Mouse (Mus musculus): ENCODE results near the gene 1810009J06Rik. TPM values are rescaled to one million over a fixed set of nuclear protein-coding genes. Genes with fewer than 3 reads are reported as not detected.
A peak's percentile ranks its signal among the peaks of the same experiment; 100 is the strongest.
"Not testable (repeated sequence)": the region's sequence is repeated elsewhere in the genome, so short reads cannot be mapped to it uniquely, and the experiment has no call there.

Gene 1810009J06Rik
- polyA plus RNA-seq (2012; rRNA removed): not detected in 2 replicates

GRCm38 (mm10) chr6:40964454-40964853 is at the start of gene 1810009J06Rik:
TSS of gene 1810009J06Rik (plus strand) at chr6:40964754.
- DNase-seq (ENCODE audit: low read depth): not testable (repeated sequence)

GRCm38 (mm10) chr6:40919954-40920353 is 44.6 kb upstream of the 1810009J06Rik start:
- DNase-seq (ENCODE audit: low read depth): no peak
- no peak for TF ChIP-seq POLR2A (IDR thresholded peaks at IDR 0.05; ENCODE audit: borderline replicate concordance, extremely low read depth, insufficient read depth, insufficient read length, poor library complexity, severe bottlenecking)
- no peak for TF ChIP-seq CTCF (IDR thresholded peaks at IDR 0.05; ENCODE audit: borderline replicate concordance, extremely low read depth, insufficient read depth, insufficient read length)

GRCm38 (mm10) chr6:40940457-40940856 is 24.1 kb upstream of the 1810009J06Rik start, which contains the start of gene 1700074P13Rik:
TSS of gene 1700074P13Rik (minus strand) at chr6:40940557.
- no peak for TF ChIP-seq POLR2A (IDR thresholded peaks at IDR 0.05; ENCODE audit: borderline replicate concordance, extremely low read depth, insufficient read depth, insufficient read length, poor library complexity, severe bottlenecking)
- TF ChIP-seq CTCF (IDR thresholded peaks at IDR 0.05; ENCODE audit: borderline replicate concordance, extremely low read depth, insufficient read depth, insufficient read length): no peak
- DNase-seq (ENCODE audit: low read depth): no peak

GRCm38 (mm10) chr6:40951770-40952169 is 12.8 kb upstream of the 1810009J06Rik start, which contains the start of gene Gm4744:
TSS of gene Gm4744 (minus strand) at chr6:40951870.
- DNase-seq (ENCODE audit: low read depth): no peak
- no peak for TF ChIP-seq CTCF (IDR thresholded peaks at IDR 0.05; ENCODE audit: borderline replicate concordance, extremely low read depth, insufficient read depth, insufficient read length)
- TF ChIP-seq POLR2A (IDR thresholded peaks at IDR 0.05; ENCODE audit: borderline replicate concordance, extremely low read depth, insufficient read depth, insufficient read length, poor library complexity, severe bottlenecking): no peak

GRCm38 (mm10) chr6:40953716-40954115 is 10.8 kb upstream of the 1810009J06Rik start:
- TF ChIP-seq POLR2A (IDR thresholded peaks at IDR 0.05; ENCODE audit: borderline replicate concordance, extremely low read depth, insufficient read depth, insufficient read length, poor library complexity, severe bottlenecking) (no peak), CTCF (IDR thresholded peaks at IDR 0.05; ENCODE audit: borderline replicate concordance, extremely low read depth, insufficient read depth, insufficient read length) (no peak)
- no peak for DNase-seq (ENCODE audit: low read depth)

GRCm38 (mm10) chr6:40999379-40999778 is 34.8 kb downstream of the 1810009J06Rik start, which contains the start of gene Gm2663:
TSS of gene Gm2663 (minus strand) at chr6:40999479.
- not testable (repeated sequence) for DNase-seq (ENCODE audit: low read depth)

GRCm38 (mm10) chr6:41015065-41015464 is 50.5 kb downstream of the 1810009J06Rik start:
- no peak for TF ChIP-seq CTCF (IDR thresholded peaks at IDR 0.05; ENCODE audit: borderline replicate concordance, extremely low read depth, insufficient read depth, insufficient read length)
- no peak for TF ChIP-seq POLR2A (IDR thresholded peaks at IDR 0.05; ENCODE audit: borderline replicate concordance, extremely low read depth, insufficient read depth, insufficient read length, poor library complexity, severe bottlenecking)
- DNase-seq (ENCODE audit: low read depth): peak; percentile 12

Other genes with a start within 250 kb of the 1810009J06Rik start
- not detected in 2 replicates for gene Moxd2, start 77.3 kb upstream of the 1810009J06Rik start, polyA plus RNA-seq (2012; rRNA removed)
- not detected in 2 replicates for gene Prss58, start 64.4 kb upstream of the 1810009J06Rik start, polyA plus RNA-seq (2012; rRNA removed)
- not detected in 2 replicates for gene 1700074P13Rik, start 24.2 kb upstream of the 1810009J06Rik start, polyA plus RNA-seq (2012; rRNA removed)
- not detected in 2 replicates for gene Gm4744, start 12.9 kb upstream of the 1810009J06Rik start, polyA plus RNA-seq (2012; rRNA removed)
- gene Gm2663, start 34.7 kb downstream of the 1810009J06Rik start, polyA plus RNA-seq (2012; rRNA removed): not detected in 2 replicates
- 0.03 TPM in 1 of 2 replicates, not detected in the other for gene 2210010C04Rik, start 70.8 kb downstream of the 1810009J06Rik start, polyA plus RNA-seq (2012; rRNA removed)

Data from brain, embryonic 14.5 days (tissue).